Mouse (Mus musculus): ENCODE data around the gene Slc2a8. TPM values are rescaled to one million over a fixed set of nuclear protein-coding genes. Genes with fewer than 3 reads are reported as not detected.
"Not testable (repeated sequence)": the region's sequence is repeated elsewhere in the genome, so short reads cannot be mapped to it uniquely, and the experiment has no call there.

The Slc2a8 gene
- polyA plus RNA-seq (2014; fragmentation: Nextera tagmentation; extraction: Ambion mirVana), result 9.3 and 10.5 TPM in 2 replicates

DNA sequence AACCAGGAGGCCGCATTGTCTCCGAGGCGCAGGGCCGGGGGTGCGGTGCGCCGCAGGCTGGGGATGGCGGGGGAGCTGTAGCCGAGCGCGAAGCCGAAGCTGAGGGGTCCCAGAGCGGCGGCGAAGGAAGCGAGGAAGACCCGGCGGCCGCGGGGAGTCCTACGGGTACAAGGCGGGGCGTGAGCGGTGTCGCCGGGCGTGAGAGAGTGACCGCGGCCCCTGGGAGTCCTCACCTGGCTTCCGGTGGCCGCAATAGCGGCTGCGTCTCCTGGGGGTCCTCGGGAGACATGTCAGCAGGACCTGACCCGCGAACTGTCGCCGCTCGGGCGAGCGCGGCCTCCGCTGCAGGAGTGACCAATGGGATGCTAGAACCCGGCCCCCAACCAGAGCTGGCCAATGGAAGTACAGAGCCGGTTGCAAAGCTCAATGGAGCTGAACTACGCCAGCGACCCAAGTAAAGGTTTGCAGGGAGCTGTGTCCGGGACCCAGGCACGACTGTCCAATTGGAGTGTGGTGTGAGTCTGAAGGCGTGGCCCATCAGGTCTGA lies at the start of gene Slc2a8:
TSS of gene Slc2a8 (minus strand) at position 359 of the 547 bp plus-strand sequence.
- Histone ChIP-seq H3K4me2 (replicated peaks; ENCODE audit: low read depth, low read length) (peak within 1 kb of the TSS; percentile 99), H3K4me3 (ENCODE audit: low read depth, low read length) (peak within 1 kb of the TSS; percentile 86), H3K36me3 (ENCODE audit: control insufficient read depth, insufficient read depth, low read length) (no peaks in the 10 kb centered on the region), H3K9ac (ENCODE audit: low read depth, low read length) (peak within 1 kb of the TSS; percentile 92), H3K4me1 (replicated peaks; ENCODE audit: control insufficient read depth, insufficient read depth, low read length) (peaks cover 5% of the 10 kb centered on the region; the same call in 1 of the 2 replicates), H3K27ac (ENCODE audit: low read depth, low read length) (peak within 1 kb of the TSS; percentile 65; the same call in 1 of the 2 replicates), H3K9me3 (ENCODE audit: control insufficient read depth, low read length) (no peaks in the 10 kb centered on the region), H3K27me3 (ENCODE audit: control insufficient read depth, insufficient read depth, low read length) (no peaks in the 10 kb centered on the region)
- WGBS, result under 1% methylated on average over 50 of the region's 50 CpGs
- DNase-seq (ENCODE audit: low spot score), result peak; percentile 88
- ATAC-seq (ENCODE audit: low FRiP score), result peak; percentile 97

DNA sequence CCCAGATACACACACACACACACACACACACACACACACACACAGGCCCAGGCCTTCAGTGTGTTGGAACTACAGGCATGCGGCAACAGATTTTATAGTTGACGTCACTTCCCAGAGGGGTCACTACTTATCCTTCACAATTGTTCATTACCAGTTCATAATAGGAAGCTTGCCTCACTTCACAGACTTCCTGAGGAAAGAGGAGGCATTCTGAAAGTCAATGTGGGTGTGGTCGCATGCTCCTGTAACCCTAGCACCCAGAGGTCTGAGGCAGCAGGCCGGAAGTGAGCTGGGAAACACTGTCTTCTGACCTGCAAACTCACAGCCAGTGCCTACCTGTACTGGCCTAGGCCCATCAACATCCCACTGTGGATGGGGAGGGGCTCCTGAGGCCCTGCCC lies 43.2 kb upstream of the Slc2a8 start:
- H3K9ac ChIP-seq (ENCODE audit: low read depth, low read length), result no peak overlapping the region
- DNase-seq (ENCODE audit: low spot score), result no peak
- no peak overlapping the region for H3K4me3 ChIP-seq (ENCODE audit: low read depth, low read length)
- no peaks in the 10 kb centered on the region for H3K36me3 ChIP-seq (ENCODE audit: control insufficient read depth, insufficient read depth, low read length)
- H3K4me2 ChIP-seq (replicated peaks; ENCODE audit: low read depth, low read length), result no peak overlapping the region
- 78% methylated on average over 4 of the region's 4 CpGs for WGBS
- H3K9me3 ChIP-seq (ENCODE audit: control insufficient read depth, low read length), result no peaks in the 10 kb centered on the region
- no peaks in the 10 kb centered on the region for H3K27me3 ChIP-seq (ENCODE audit: control insufficient read depth, insufficient read depth, low read length)
- no peak for ATAC-seq (ENCODE audit: low FRiP score)
- H3K27ac ChIP-seq (ENCODE audit: low read depth, low read length), result no peak overlapping the region
- no peaks in the 10 kb centered on the region for H3K4me1 ChIP-seq (replicated peaks; ENCODE audit: control insufficient read depth, insufficient read depth, low read length)

DNA sequence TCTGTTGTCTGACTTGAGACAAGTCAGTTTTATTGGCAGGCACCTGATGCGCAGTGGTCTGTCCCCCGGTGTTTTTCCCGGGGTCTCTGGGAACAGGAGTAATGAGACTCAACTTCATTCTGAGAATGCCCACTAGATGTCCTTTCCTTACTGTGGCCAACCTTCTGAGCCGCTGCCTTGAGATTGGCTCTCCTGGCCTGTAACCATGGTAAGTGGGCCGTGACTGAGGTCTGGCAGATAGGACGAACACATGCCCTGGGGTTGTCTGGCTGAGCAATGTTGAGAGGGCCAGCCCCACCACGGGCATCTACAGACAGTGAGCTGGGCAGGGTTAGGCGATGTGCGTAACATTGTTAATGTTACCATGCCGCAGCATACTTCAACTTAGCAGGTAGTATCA lies 42.7 kb upstream of the Slc2a8 start:
- 75% methylated on average over 10 of the region's 10 CpGs for WGBS

DNA sequence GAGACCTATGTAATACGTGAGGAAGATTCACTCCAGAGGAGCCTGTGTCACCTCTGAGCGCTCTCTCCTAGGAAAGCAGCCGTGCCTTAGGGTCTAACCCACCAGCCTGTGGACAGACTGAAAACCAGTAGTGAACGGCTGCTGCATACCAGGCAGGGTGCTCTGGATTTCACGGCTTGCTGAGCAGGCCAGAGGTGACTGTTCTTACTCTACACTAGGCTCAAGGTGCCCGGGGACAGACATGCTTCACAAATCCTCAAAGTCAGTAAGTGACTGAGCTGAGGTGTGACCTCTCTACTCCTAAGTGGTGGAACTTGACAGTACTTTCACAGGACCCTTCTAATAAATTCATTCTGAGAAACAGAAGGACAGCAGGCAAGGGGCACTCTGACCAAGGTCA lies 41.0 kb upstream of the Slc2a8 start:
- Histone ChIP-seq H3K9me3 (ENCODE audit: control insufficient read depth, low read length) (no peaks in the 10 kb centered on the region), H3K4me3 (ENCODE audit: low read depth, low read length) (no peak overlapping the region), H3K27ac (ENCODE audit: low read depth, low read length) (no peak overlapping the region), H3K4me2 (replicated peaks; ENCODE audit: low read depth, low read length) (no peak overlapping the region), H3K9ac (ENCODE audit: low read depth, low read length) (no peak overlapping the region), H3K4me1 (replicated peaks; ENCODE audit: control insufficient read depth, insufficient read depth, low read length) (no peaks in the 10 kb centered on the region), H3K27me3 (ENCODE audit: control insufficient read depth, insufficient read depth, low read length) (no peaks in the 10 kb centered on the region), H3K36me3 (ENCODE audit: control insufficient read depth, insufficient read depth, low read length) (no peaks in the 10 kb centered on the region)
- ATAC-seq (ENCODE audit: low FRiP score) (no peak), DNase-seq (ENCODE audit: low spot score) (no peak)
- WGBS, result 76% methylated on average over 6 of the region's 6 CpGs

More for the DNA sequence above, 42.7 kb upstream of the Slc2a8 start:
- Histone ChIP-seq H3K9me3 (ENCODE audit: control insufficient read depth, low read length) (no peaks in the 10 kb centered on the region), H3K36me3 (ENCODE audit: control insufficient read depth, insufficient read depth, low read length) (no peaks in the 10 kb centered on the region), H3K27me3 (ENCODE audit: control insufficient read depth, insufficient read depth, low read length) (no peaks in the 10 kb centered on the region), H3K4me3 (ENCODE audit: low read depth, low read length) (no peak overlapping the region), H3K4me2 (replicated peaks; ENCODE audit: low read depth, low read length) (no peak overlapping the region), H3K4me1 (replicated peaks; ENCODE audit: control insufficient read depth, insufficient read depth, low read length) (no peaks in the 10 kb centered on the region), H3K27ac (ENCODE audit: low read depth, low read length) (no peak overlapping the region), H3K9ac (ENCODE audit: low read depth, low read length) (no peak overlapping the region)
- DNase-seq (ENCODE audit: low spot score) (no peak), ATAC-seq (ENCODE audit: low FRiP score) (no peak)

DNA sequence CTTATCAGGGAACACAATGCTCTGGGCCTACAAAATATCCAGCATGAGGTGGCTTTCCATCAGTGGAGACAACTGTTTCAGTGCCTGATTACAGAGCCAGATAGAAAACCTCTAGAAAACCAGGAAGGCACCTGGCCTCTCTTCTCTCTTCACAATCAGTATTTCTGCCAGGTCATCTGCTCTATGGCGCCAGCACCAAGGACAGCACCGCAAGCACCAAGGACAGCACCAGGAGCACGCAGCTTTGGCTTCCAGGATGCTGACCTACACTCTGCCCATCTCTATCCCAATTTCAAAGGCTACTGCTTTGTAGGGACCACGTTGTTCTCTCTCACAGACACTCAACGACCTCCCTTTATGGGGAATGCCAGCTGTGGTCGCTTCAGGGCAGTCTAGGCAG lies 36.1 kb upstream of the Slc2a8 start:
- H3K4me3 ChIP-seq (ENCODE audit: low read depth, low read length), result no peak overlapping the region
- ATAC-seq (ENCODE audit: low FRiP score) (no peak), DNase-seq (ENCODE audit: low spot score) (peak; percentile 66)
- no peak overlapping the region for H3K4me2 ChIP-seq (replicated peaks; ENCODE audit: low read depth, low read length)
- no peaks in the 10 kb centered on the region for H3K36me3 ChIP-seq (ENCODE audit: control insufficient read depth, insufficient read depth, low read length)
- no peak overlapping the region for H3K27ac ChIP-seq (ENCODE audit: low read depth, low read length)
- no peaks in the 10 kb centered on the region for H3K9me3 ChIP-seq (ENCODE audit: control insufficient read depth, low read length)
- 6% methylated on average over 6 of the region's 6 CpGs for WGBS
- no peaks in the 10 kb centered on the region for H3K4me1 ChIP-seq (replicated peaks; ENCODE audit: control insufficient read depth, insufficient read depth, low read length)
- H3K27me3 ChIP-seq (ENCODE audit: control insufficient read depth, insufficient read depth, low read length), result no peaks in the 10 kb centered on the region
- H3K9ac ChIP-seq (ENCODE audit: low read depth, low read length), result no peak overlapping the region

DNA sequence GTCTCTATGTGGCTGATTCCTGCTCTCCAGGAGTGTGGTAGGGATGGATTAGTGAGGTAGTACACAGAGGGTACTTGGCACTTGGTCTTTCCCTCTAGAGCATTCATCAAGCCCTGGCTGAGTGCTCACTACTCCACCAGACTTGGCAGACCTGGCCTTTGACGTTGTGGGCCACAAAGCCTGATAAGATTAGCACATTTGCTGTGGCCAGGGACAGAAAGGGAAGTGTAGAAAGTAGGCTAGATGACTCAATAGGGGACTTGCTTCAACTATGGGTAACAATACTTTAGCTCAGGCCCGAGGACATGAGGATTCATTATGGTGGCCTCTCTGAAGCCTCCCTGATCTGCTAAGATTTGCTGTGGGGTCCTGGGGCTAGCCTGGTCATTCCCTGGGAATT lies 35.3 kb upstream of the Slc2a8 start:
- DNase-seq (ENCODE audit: low spot score) (no peak), ATAC-seq (ENCODE audit: low FRiP score) (no peak)
- WGBS, result 86% methylated on average over 2 of the region's 2 CpGs
- Histone ChIP-seq H3K9me3 (ENCODE audit: control insufficient read depth, low read length) (no peaks in the 10 kb centered on the region), H3K36me3 (ENCODE audit: control insufficient read depth, insufficient read depth, low read length) (no peaks in the 10 kb centered on the region), H3K4me3 (ENCODE audit: low read depth, low read length) (no peak overlapping the region), H3K27me3 (ENCODE audit: control insufficient read depth, insufficient read depth, low read length) (no peaks in the 10 kb centered on the region), H3K9ac (ENCODE audit: low read depth, low read length) (no peak overlapping the region), H3K27ac (ENCODE audit: low read depth, low read length) (no peak overlapping the region), H3K4me1 (replicated peaks; ENCODE audit: control insufficient read depth, insufficient read depth, low read length) (no peaks in the 10 kb centered on the region), H3K4me2 (replicated peaks; ENCODE audit: low read depth, low read length) (no peak overlapping the region)

DNA sequence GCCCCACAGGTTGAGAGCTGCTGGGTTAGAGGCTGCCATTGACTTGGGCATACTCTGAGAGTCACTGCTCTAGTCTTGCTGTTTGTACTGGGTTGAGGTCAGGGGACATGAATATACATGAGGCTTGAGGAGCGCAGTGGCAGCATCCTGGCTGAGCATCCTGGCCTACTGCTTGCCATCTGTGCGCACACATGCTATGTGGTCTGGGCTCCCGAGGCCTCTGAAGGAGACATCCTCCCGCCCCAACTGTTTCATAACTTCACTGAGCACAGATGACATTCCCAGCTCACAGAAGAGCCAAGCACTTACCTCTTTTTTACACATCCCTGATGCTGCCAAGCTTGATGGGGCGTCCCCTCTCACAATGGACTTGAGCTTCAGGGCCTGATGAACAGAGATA lies 33.0 kb upstream of the Slc2a8 start:
- Histone ChIP-seq H3K36me3 (ENCODE audit: control insufficient read depth, insufficient read depth, low read length) (no peaks in the 10 kb centered on the region), H3K27me3 (ENCODE audit: control insufficient read depth, insufficient read depth, low read length) (no peaks in the 10 kb centered on the region), H3K4me1 (replicated peaks; ENCODE audit: control insufficient read depth, insufficient read depth, low read length) (no peaks in the 10 kb centered on the region), H3K27ac (ENCODE audit: low read depth, low read length) (no peak overlapping the region), H3K9me3 (ENCODE audit: control insufficient read depth, low read length) (no peaks in the 10 kb centered on the region), H3K4me2 (replicated peaks; ENCODE audit: low read depth, low read length) (no peak overlapping the region), H3K9ac (ENCODE audit: low read depth, low read length) (no peak overlapping the region), H3K4me3 (ENCODE audit: low read depth, low read length) (no peak overlapping the region)
- WGBS, result 73% methylated on average over 5 of the region's 5 CpGs
- DNase-seq (ENCODE audit: low spot score) (peak; percentile 19), ATAC-seq (ENCODE audit: low FRiP score) (no peak)

DNA sequence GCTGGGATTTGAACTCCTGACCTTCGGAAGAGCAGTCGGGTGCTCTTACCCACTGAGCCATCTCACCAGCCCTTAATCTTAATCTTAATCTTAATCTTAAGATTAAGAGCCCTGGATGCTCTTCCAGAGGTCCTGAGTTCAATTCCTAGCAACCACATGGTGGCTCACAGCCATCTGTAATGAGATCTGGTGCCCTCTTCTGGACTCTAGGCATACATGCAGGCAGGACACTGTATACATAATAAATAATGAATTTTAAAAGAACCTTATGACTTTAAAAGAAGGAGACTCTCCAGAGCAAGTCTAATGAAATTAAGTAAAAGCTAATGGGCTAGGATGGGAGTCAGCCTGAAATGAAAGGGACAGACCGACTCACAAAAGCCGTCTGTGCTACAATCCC lies 27.2 kb upstream of the Slc2a8 start:
- WGBS, result 81% methylated on average over 4 of the region's 4 CpGs
- H3K4me3 ChIP-seq (ENCODE audit: low read depth, low read length); H3K9ac ChIP-seq (ENCODE audit: low read depth, low read length); DNase-seq (ENCODE audit: low spot score); H3K36me3 ChIP-seq (ENCODE audit: control insufficient read depth, insufficient read depth, low read length); ATAC-seq (ENCODE audit: low FRiP score); H3K4me2 ChIP-seq (replicated peaks; ENCODE audit: low read depth, low read length); H3K4me1 ChIP-seq (replicated peaks; ENCODE audit: control insufficient read depth, insufficient read depth, low read length); H3K27me3 ChIP-seq (ENCODE audit: control insufficient read depth, insufficient read depth, low read length); H3K27ac ChIP-seq (ENCODE audit: low read depth, low read length); H3K9me3 ChIP-seq (ENCODE audit: control insufficient read depth, low read length): not testable (repeated sequence)

DNA sequence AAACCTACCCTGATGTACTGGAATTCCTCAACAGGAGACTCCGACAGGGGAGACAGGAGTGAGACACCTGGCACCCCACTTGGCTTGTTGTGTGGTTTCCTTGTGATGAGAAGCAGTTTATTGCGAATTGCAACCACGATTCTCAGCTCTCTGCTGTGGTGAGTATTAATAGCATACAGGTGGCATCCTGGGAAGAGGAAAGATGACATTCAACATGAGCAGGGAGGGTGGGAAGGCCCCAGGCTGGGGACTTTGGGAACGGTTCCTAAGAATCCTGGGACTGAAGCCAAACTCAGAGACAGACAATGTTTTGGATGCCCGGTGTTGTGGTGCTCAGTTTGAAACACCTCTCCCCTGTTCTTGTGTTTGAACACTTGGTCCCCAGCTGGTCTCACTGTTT lies 23.2 kb upstream of the Slc2a8 start:
- H3K27me3 ChIP-seq (ENCODE audit: control insufficient read depth, insufficient read depth, low read length), result no peaks in the 10 kb centered on the region
- ATAC-seq (ENCODE audit: low FRiP score), result no peak
- no peaks in the 10 kb centered on the region for H3K9me3 ChIP-seq (ENCODE audit: control insufficient read depth, low read length)
- H3K27ac ChIP-seq (ENCODE audit: low read depth, low read length), result no peak overlapping the region
- H3K4me1 ChIP-seq (replicated peaks; ENCODE audit: control insufficient read depth, insufficient read depth, low read length), result no peaks in the 10 kb centered on the region
- no peak overlapping the region for H3K4me2 ChIP-seq (replicated peaks; ENCODE audit: low read depth, low read length)
- H3K9ac ChIP-seq (ENCODE audit: low read depth, low read length), result no peak overlapping the region
- no peak overlapping the region for H3K4me3 ChIP-seq (ENCODE audit: low read depth, low read length)
- 88% methylated on average over 5 of the region's 5 CpGs for WGBS
- H3K36me3 ChIP-seq (ENCODE audit: control insufficient read depth, insufficient read depth, low read length), result no peaks in the 10 kb centered on the region
- no peak for DNase-seq (ENCODE audit: low spot score)
